Mouse (Mus musculus) liver, embryonic 14.5 days (tissue): ENCODE measurements around the gene Scai. TPM values are rescaled to one million over a fixed set of nuclear protein-coding genes. Genes with fewer than 3 reads are reported as not detected.

Experiments
- ATAC-seq: fragments of 200-750 bp; cut with Nextera tagmentation; 2 replicates; pipeline ENCODE4 v1.8.0; 2017; ENCODE audit warnings: moderate number of reproducible peaks, mild to moderate bottlenecking, moderate library complexity; ENCODE audit not compliant: insufficient read depth
- DNase-seq, 3 experiments: peaks; one replicate each; pipeline ENCODE4 v3.0.0-alpha.2; 2012 to 2013; ENCODE audit warnings: low read depth in 3 of 3, low spot score in 3 of 3
- H3K27ac ChIP-seq: fragments of 300-500 bp; sonication (generic); 2 replicates; pipeline ENCODE4 v1.5.1; 2014; ENCODE audit warnings: moderate library complexity, mild to moderate bottlenecking, control low read depth, inconsistent platforms
- H3K27me3 ChIP-seq: fragments of 300-500 bp; sonication (generic); 2 replicates; pipeline ENCODE4 v1.6.1; 2014; ENCODE audit warnings: mild to moderate bottlenecking, low read length, moderate library complexity; ENCODE audit not compliant: control insufficient read depth, insufficient read depth
- H3K36me3 ChIP-seq: fragments of 300-500 bp; sonication (generic); replicated peaks from 2 replicates; pipeline ENCODE4 v1.6.1; 2014; ENCODE audit warnings: low read depth; ENCODE audit not compliant: control insufficient read depth, insufficient read depth
- H3K4me1 ChIP-seq, 2 experiments: fragments of 200-500 bp in 1 of 2; fragments of 300-500 bp in 1 of 2; sonication (generic) in 1 of 2; replicated peaks; 2 replicates each; pipeline ENCODE4 v1.6.1; 2012 to 2014; ENCODE audit warnings: antibody characterized with exemption in 1 of 2, inconsistent platforms in 1 of 2, low read length in 1 of 2; ENCODE audit not compliant: control insufficient read depth in 2 of 2, insufficient read depth in 2 of 2
- H3K4me2 ChIP-seq: fragments of 300-500 bp; sonication (generic); 2 replicates; pipeline ENCODE4 v1.6.1; 2014; ENCODE audit warnings: low read depth, mild to moderate bottlenecking, control low read depth, moderate library complexity
- H3K4me3 ChIP-seq, 2 experiments: fragments of 200-500 bp in 1 of 2; fragments of 300-500 bp in 1 of 2; sonication (generic) in 1 of 2; 2 replicates each; pipeline ENCODE4 v1.5.1; 2012 to 2014; ENCODE audit warnings: low read depth in 2 of 2, low read length in 2 of 2, mild to moderate bottlenecking in 2 of 2, control low read depth in 1 of 2, inconsistent platforms in 1 of 2, moderate library complexity in 1 of 2; ENCODE audit not compliant: insufficient read depth in 1 of 2
- H3K9ac ChIP-seq: fragments of 300-500 bp; sonication (generic); replicated peaks from 2 replicates; pipeline ENCODE4 v1.6.1; 2014; ENCODE audit warnings: mild to moderate bottlenecking, control low read depth, moderate library complexity
- H3K9me3 ChIP-seq: fragments of 300-500 bp; sonication (generic); 2 replicates; pipeline ENCODE4 v1.6.1; 2016; ENCODE audit warnings: low read length, mixed read lengths; ENCODE audit not compliant: control insufficient read depth
- CTCF ChIP-seq: IDR thresholded peaks from 2 replicates; pipeline ENCODE4 v1.5.1; 2016; ENCODE audit warnings: antibody characterized with exemption, low read depth, control low read depth
- EP300 ChIP-seq: IDR thresholded peaks from 2 replicates; pipeline ENCODE4 v1.6.1; 2016; ENCODE audit warnings: antibody characterized with exemption, low read depth
- WGBS: fragments of 180-500 bp; shearing (Covaris S2); extraction: QIAGEN DNeasy Blood & Tissue Kit; methylation state at CpG from one replicate; pipeline ENCODE4 v1.1.7; 2014; ENCODE audit not compliant: insufficient replicate concordance; 5-methylcytosine and 5-hydroxymethylcytosine counted together
- polyA plus RNA-seq, 2 experiments: library from polyadenylated mRNA; depleted of rRNA in 1 of 2; stranded (reverse) in 1 of 2; unstranded in 1 of 2; fragments of >200 nt; fragmentation: Nextera tagmentation in 1 of 2; extraction: Ambion mirVana in 1 of 2; gene quantifications; 2 replicates each; pipeline versions ENCODE4 v1.2.1 to v1.2.3; 2012 to 2014

Gene Scai
- polyA plus RNA-seq, 2 experiments: 0.98 to 1.1 TPM

DNA sequence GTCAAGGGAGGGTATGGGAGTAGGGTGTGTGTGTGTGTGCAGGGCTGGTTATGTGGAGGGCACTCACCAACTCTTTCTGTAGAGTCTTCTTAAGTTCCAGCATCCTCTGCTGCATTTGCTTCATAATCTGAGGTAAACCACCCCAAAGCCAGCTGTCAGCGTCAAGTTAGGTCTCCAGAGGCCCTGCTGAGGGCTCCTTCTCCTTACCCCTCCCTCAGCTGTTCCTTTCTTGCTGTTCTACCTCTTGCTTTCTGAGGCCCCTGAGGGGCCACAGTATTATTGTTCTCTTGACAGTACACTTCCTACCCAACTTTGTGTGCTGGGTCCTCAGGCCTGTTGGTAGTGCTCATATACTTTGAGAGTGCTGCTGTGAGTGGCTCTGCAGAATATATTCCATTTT lies 170.5 kb downstream of the Scai start:
- Histone ChIP-seq H3K27me3 (no peaks in the 10 kb centered on the region), H3K27ac (no peak overlapping the region), H3K4me3 (no peak overlapping the region), H3K9me3 (no peaks in the 10 kb centered on the region), H3K4me2 (no peak overlapping the region), H3K4me1 (no peaks in the 10 kb centered on the region), H3K36me3 (peaks cover 49% of the 10 kb centered on the region), H3K9ac (no peak overlapping the region)
- WGBS: 83% methylated on average over 1 of the region's 1 CpGs
- DNase-seq: no peak
- ATAC-seq: no peak
- TF ChIP-seq CTCF (no peak), EP300 (no peak)

DNA sequence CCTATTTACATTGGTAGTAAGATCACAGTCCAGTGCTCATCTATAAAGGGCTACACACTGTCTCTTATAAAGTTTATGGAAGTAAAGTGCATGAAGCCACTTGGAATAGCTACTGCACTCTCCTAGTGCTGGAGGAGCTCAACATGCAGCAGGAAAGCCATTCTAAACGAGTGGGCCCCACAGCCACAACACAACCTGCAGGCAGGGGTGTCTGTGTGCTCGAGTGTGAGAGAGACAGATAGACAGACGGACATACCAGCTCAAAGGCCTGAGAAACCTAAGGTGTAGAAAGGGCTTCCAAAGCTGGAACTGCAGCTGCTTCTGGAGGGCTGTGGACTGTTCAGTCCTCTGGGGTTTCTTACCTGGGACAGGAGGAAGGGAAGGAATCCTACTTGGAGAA lies 174.0 kb downstream of the Scai start:
- DNase-seq: no peak
- Histone ChIP-seq H3K27me3 (no peaks in the 10 kb centered on the region), H3K4me1 (0 out of 4 replicates have a peak, but pooled peaks cover 0 to 4% of the 10 kb centered on the region in 2 experiments), H3K9ac (no peak overlapping the region), H3K4me2 (no peak overlapping the region), H3K27ac (no peak overlapping the region), H3K9me3 (no peaks in the 10 kb centered on the region), H3K4me3 (no peak overlapping the region), H3K36me3 (peaks cover 51% of the 10 kb centered on the region)
- TF ChIP-seq CTCF: no peak
- TF ChIP-seq EP300: no peak
- no peak for ATAC-seq
- 64% methylated on average over 3 of the region's 3 CpGs for WGBS

Other genes with a start within 250 kb of the Scai start
- gene Wdr38, start 193.3 kb downstream of the Scai start, polyA plus RNA-seq (2012; rRNA removed): 0.29 and 0.42 TPM in 2 replicates
- gene Wdr38, start 193.3 kb downstream of the Scai start, polyA plus RNA-seq (2014; fragmentation: Nextera tagmentation; extraction: Ambion mirVana): 0.29 and 0.58 TPM in 2 replicates
- gene Arpc5l, start 185.4 kb downstream of the Scai start, polyA plus RNA-seq (2012; rRNA removed): 14.9 and 29.8 TPM in 2 replicates
- 54.1 and 55.5 TPM in 2 replicates for gene Arpc5l, start 185.4 kb downstream of the Scai start, polyA plus RNA-seq (2014; fragmentation: Nextera tagmentation; extraction: Ambion mirVana)
- 286 and 465 TPM in 2 replicates for gene Rpl35, start 185.1 kb downstream of the Scai start, polyA plus RNA-seq (2012; rRNA removed)
- gene Rpl35, start 185.1 kb downstream of the Scai start, polyA plus RNA-seq (2014; fragmentation: Nextera tagmentation; extraction: Ambion mirVana): 699 and 714 TPM in 2 replicates
- gene Golga1, start 125.2 kb downstream of the Scai start, polyA plus RNA-seq (2012; rRNA removed): 5.9 and 9.0 TPM in 2 replicates
- 9.1 and 9.5 TPM in 2 replicates for gene Golga1, start 125.2 kb downstream of the Scai start, polyA plus RNA-seq (2014; fragmentation: Nextera tagmentation; extraction: Ambion mirVana)
- gene Ppp6c, start 35.7 kb upstream of the Scai start, polyA plus RNA-seq (2012; rRNA removed): 19.4 and 21.9 TPM in 2 replicates
- 46.9 and 53.0 TPM in 2 replicates for gene Ppp6c, start 35.7 kb upstream of the Scai start, polyA plus RNA-seq (2014; fragmentation: Nextera tagmentation; extraction: Ambion mirVana)